11 mouse cellular contexts compared by ENCODE assay signal in genomic region chr5:134671335-134672197, GRCm38 (mm10). TPM values are rescaled to one million over a fixed set of nuclear protein-coding genes. Genes with fewer than 3 reads are reported as not detected.
DNase-seq lines count a peak whose midpoint lies in the region; ATAC-seq and TF ChIP-seq lines count a peak whose summit lies in the region.
"Had no signal": no experiment of that assay in that cellular context is flagged by ENCODE, and none has a peak within 500 bp of the region (broad histone marks: within the 10 kb centered on the region; RNA-seq: fewer than 3 reads in every experiment).

No protein-coding gene starts in this region.

- no peak for TF ChIP-seq CTCF in lung, embryonic 14.5 days (IDR thresholded peaks at IDR 0.05; ENCODE audit: low read depth)
- TF ChIP-seq CTCF in lung, adult 2 months (IDR thresholded peaks at IDR 0.05; ENCODE audit: insufficient read depth, low read length): no peak
- no peak for TF ChIP-seq CTCF in hindbrain, postnatal 0 days (IDR thresholded peaks at IDR 0.05; ENCODE audit: low read depth)

- no peak overlapping the region for H3K4me3 ChIP-seq in lung, embryonic 14.5 days (ENCODE audit: low read depth, low read length)
- no peak overlapping the region for H3K4me3 ChIP-seq in lung, adult 2 months (replicated peaks; ENCODE audit: extremely low read depth, low read depth, low read length)
- H3K4me3 ChIP-seq in hindbrain, postnatal 0 days (ENCODE audit: low read length): no peak overlapping the region
- H3K4me3 ChIP-seq in neural tube, embryonic 13.5 days: no peak overlapping the region
- no peak overlapping the region for H3K4me3 ChIP-seq in intestine, embryonic 16.5 days (ENCODE audit: low read length)

- WGBS in lung, embryonic 14.5 days: 65% methylated on average over 17 of the region's 17 CpGs
- WGBS in lung, adult 2 months: 60% methylated on average over 17 of the region's 17 CpGs
- 38% methylated on average over 17 of the region's 17 CpGs for WGBS in hindbrain, postnatal 0 days
- WGBS in neural tube, embryonic 13.5 days: 20% methylated on average over 17 of the region's 17 CpGs
- WGBS in intestine, embryonic 16.5 days: 69% methylated on average over 17 of the region's 17 CpGs

- no peak overlapping the region for H3K27ac ChIP-seq in lung, embryonic 14.5 days (ENCODE audit: low read depth)
- peak overlapping the region; percentile 58 for H3K27ac ChIP-seq in hindbrain, postnatal 0 days
- peak overlapping the region; percentile 88 for H3K27ac ChIP-seq in neural tube, embryonic 13.5 days (replicated peaks)
- no peak overlapping the region for H3K27ac ChIP-seq in intestine, embryonic 16.5 days (ENCODE audit: low read length)
- H3K27ac ChIP-seq: liver, embryonic 14.5 days had no signal

- H3K27me3 ChIP-seq in lung, embryonic 14.5 days (ENCODE audit: insufficient read depth, low read length): no peaks in the 10 kb centered on the region
- no peaks in the 10 kb centered on the region for H3K27me3 ChIP-seq in hindbrain, postnatal 0 days (ENCODE audit: insufficient read depth, low read length)
- H3K27me3 ChIP-seq in neural tube, embryonic 13.5 days: no peaks in the 10 kb centered on the region
- H3K27me3 ChIP-seq in intestine, embryonic 16.5 days (replicated peaks; ENCODE audit: control insufficient read depth, insufficient read depth, low read length): no peaks in the 10 kb centered on the region

- no peak overlapping the region for H3K9ac ChIP-seq in lung, embryonic 14.5 days
- H3K9ac ChIP-seq in hindbrain, postnatal 0 days (replicated peaks; ENCODE audit: low read length): no peak overlapping the region
- peak overlapping the region; percentile 41; the same call in 1 of the 2 replicates for H3K9ac ChIP-seq in neural tube, embryonic 13.5 days
- no peak overlapping the region for H3K9ac ChIP-seq in intestine, embryonic 16.5 days (ENCODE audit: low read depth, low read length)
- H3K9ac ChIP-seq: liver, embryonic 14.5 days had no signal

- no peaks in the 10 kb centered on the region for H3K9me3 ChIP-seq in lung, embryonic 14.5 days (ENCODE audit: low read depth, low read length)
- no peaks in the 10 kb centered on the region for H3K9me3 ChIP-seq in hindbrain, postnatal 0 days (ENCODE audit: low read length)
- no peaks in the 10 kb centered on the region for H3K9me3 ChIP-seq in neural tube, embryonic 13.5 days
- H3K9me3 ChIP-seq in intestine, embryonic 16.5 days (ENCODE audit: control insufficient read depth, low read length): no peaks in the 10 kb centered on the region

- no peak for TF ChIP-seq POLR2A in lung, adult 2 months (IDR thresholded peaks at IDR 0.05; ENCODE audit: borderline replicate concordance, extremely low read depth, low read depth, low read length)

- peak; percentile 43 to 63 for DNase-seq in cerebellum, postnatal 10 days
- no peak for DNase-seq in cerebellum, adult 9-11 months
- DNase-seq in lung, embryonic 14.5 days: peak; percentile 42
- no peak for DNase-seq in lung, adult 2 months
- peak; percentile 50 for DNase-seq in hindbrain, postnatal 0 days (ENCODE audit: low spot score)
- DNase-seq in frontal cortex, postnatal 14 days (ENCODE audit: low spot score in 2 of 2): no peak
- DNase-seq: gastrocnemius, postnatal 10 days; thymus, adult 18-20 months had no signal

- H3K36me3 ChIP-seq in lung, embryonic 14.5 days (ENCODE audit: insufficient read depth): peaks cover 28% of the 10 kb centered on the region
- peaks cover 28% of the 10 kb centered on the region; the same call in 1 of the 2 replicates for H3K36me3 ChIP-seq in hindbrain, postnatal 0 days (ENCODE audit: insufficient read depth, low read length)
- peaks cover 61% of the 10 kb centered on the region for H3K36me3 ChIP-seq in neural tube, embryonic 13.5 days
- 0 out of 2 replicates have a peak, but pooled peaks cover 4% of the 10 kb centered on the region for H3K36me3 ChIP-seq in intestine, embryonic 16.5 days (ENCODE audit: control insufficient read depth, insufficient read depth, low read length)

- H3K4me2 ChIP-seq in lung, embryonic 14.5 days: no peak overlapping the region
- no peak overlapping the region for H3K4me2 ChIP-seq in hindbrain, postnatal 0 days (ENCODE audit: low read depth, low read length)
- no peak overlapping the region for H3K4me2 ChIP-seq in neural tube, embryonic 13.5 days
- no peak overlapping the region for H3K4me2 ChIP-seq in intestine, embryonic 16.5 days (ENCODE audit: low read depth, low read length)

- ATAC-seq in lung, embryonic 14.5 days (ENCODE audit: insufficient read depth): no peak
- peak; percentile 41; the same call in 1 of the 2 replicates for ATAC-seq in hindbrain, postnatal 0 days
- peak; percentile 44 for ATAC-seq in neural tube, embryonic 13.5 days (ENCODE audit: low read depth)
- ATAC-seq in intestine, embryonic 16.5 days: no peak

- 0 out of 2 replicates have a peak, but pooled peaks cover 3% of the 10 kb centered on the region for H3K4me1 ChIP-seq in lung, embryonic 14.5 days (ENCODE audit: insufficient read depth)
- H3K4me1 ChIP-seq in lung, adult 2 months (ENCODE audit: control insufficient read depth, insufficient read depth, low read length): peaks cover 11% of the 10 kb centered on the region
- H3K4me1 ChIP-seq in hindbrain, postnatal 0 days (ENCODE audit: insufficient read depth, low read length): peaks cover 13% of the 10 kb centered on the region
- peaks cover 34% of the 10 kb centered on the region for H3K4me1 ChIP-seq in neural tube, embryonic 13.5 days (replicated peaks)
- peaks cover 11% of the 10 kb centered on the region for H3K4me1 ChIP-seq in intestine, embryonic 16.5 days (ENCODE audit: control insufficient read depth, insufficient read depth, low read length)

RNA-seq across cellular contexts. Expression of gene Limk1, which starts 16.8 kb away (rescaled TPM):
- 8.2 and 10.0 TPM in 2 replicates for polyA plus RNA-seq in lung, embryonic 14.5 days (2014; fragmentation: Nextera tagmentation; extraction: Ambion mirVana)
- polyA plus RNA-seq in lung, adult 2 months (2012; rRNA removed): 29.6 and 31.1 TPM in 2 replicates
- total RNA-seq in hindbrain, postnatal 0 days (2014; rRNA removed): 89.7 and 90.6 TPM in 2 replicates
- 19.7 and 20.4 TPM in 2 replicates for polyA plus RNA-seq in hindbrain, postnatal 0 days (2015; fragmentation: Nextera tagmentation; extraction: Ambion mirVana)
- polyA plus RNA-seq in neural tube, embryonic 13.5 days (2015; fragmentation: Nextera tagmentation; extraction: Ambion mirVana): 20.3 and 21.3 TPM in 2 replicates
- 3.4 and 3.8 TPM in 2 replicates for polyA plus RNA-seq in intestine, embryonic 16.5 days (2015; fragmentation: Nextera tagmentation; extraction: Ambion mirVana)

RNA-seq across cellular contexts. Expression of gene Eif4h, which starts 32.3 kb away (rescaled TPM):
- 557 and 559 TPM in 2 replicates for polyA plus RNA-seq in lung, embryonic 14.5 days (2014; fragmentation: Nextera tagmentation; extraction: Ambion mirVana)
- polyA plus RNA-seq in lung, adult 2 months (2012; rRNA removed): 243 and 280 TPM in 2 replicates
- total RNA-seq in hindbrain, postnatal 0 days (2014; rRNA removed): 472 and 489 TPM in 2 replicates
- polyA plus RNA-seq in hindbrain, postnatal 0 days (2015; fragmentation: Nextera tagmentation; extraction: Ambion mirVana): 298 and 304 TPM in 2 replicates
- 338 and 355 TPM in 2 replicates for polyA plus RNA-seq in neural tube, embryonic 13.5 days (2015; fragmentation: Nextera tagmentation; extraction: Ambion mirVana)
- polyA plus RNA-seq in intestine, embryonic 16.5 days (2015; fragmentation: Nextera tagmentation; extraction: Ambion mirVana): 362 and 396 TPM in 2 replicates

RNA-seq across cellular contexts. Expression of gene Lat2, which starts 56.7 kb away (rescaled TPM):
- polyA plus RNA-seq in lung, embryonic 14.5 days (2014; fragmentation: Nextera tagmentation; extraction: Ambion mirVana): 2.1 and 2.9 TPM in 2 replicates
- 8.0 and 8.4 TPM in 2 replicates for polyA plus RNA-seq in lung, adult 2 months (2012; rRNA removed)
- total RNA-seq in hindbrain, postnatal 0 days (2014; rRNA removed): 0.93 and 2.8 TPM in 2 replicates
- polyA plus RNA-seq in hindbrain, postnatal 0 days (2015; fragmentation: Nextera tagmentation; extraction: Ambion mirVana): 1.6 and 4.8 TPM in 2 replicates
- 4.9 and 6.2 TPM in 2 replicates for polyA plus RNA-seq in neural tube, embryonic 13.5 days (2015; fragmentation: Nextera tagmentation; extraction: Ambion mirVana)
- 2.1 and 2.4 TPM in 2 replicates for polyA plus RNA-seq in intestine, embryonic 16.5 days (2015; fragmentation: Nextera tagmentation; extraction: Ambion mirVana)

Comparison
In these comparisons a context has a peak if more than half of its experiments do, and no peak if none do; other contexts are left out.
1. DNase-seq: peak in cerebellum, postnatal 10 days (2 of 2), lung, embryonic 14.5 days (single experiment) and hindbrain, postnatal 0 days (single experiment); none in cerebellum, adult 9-11 months (single experiment), lung, adult 2 months (single experiment) and frontal cortex, postnatal 14 days (0 of 2).
2. ATAC-seq: peak in hindbrain, postnatal 0 days (single experiment) and neural tube, embryonic 13.5 days (single experiment); none in lung, embryonic 14.5 days (single experiment) and intestine, embryonic 16.5 days (single experiment).
3. H3K27ac ChIP-seq: peak in hindbrain, postnatal 0 days (single experiment) and neural tube, embryonic 13.5 days (single experiment); none in lung, embryonic 14.5 days (single experiment) and intestine, embryonic 16.5 days (single experiment).